ENCODE assay signal across 8 mouse cellular contexts in genomic region chr2:156393155-156393828, GRCm38 (mm10). TPM values are rescaled to one million over a fixed set of nuclear protein-coding genes. Genes with fewer than 3 reads are reported as not detected.
A peak's percentile ranks its signal among the peaks of the same experiment; 100 is the strongest.
DNase-seq lines count a peak whose midpoint lies in the region; ATAC-seq and TF ChIP-seq lines count a peak whose summit lies in the region.

No protein-coding gene starts in this region.

- no peaks in the 10 kb centered on the region for H3K9me3 ChIP-seq in kidney, embryonic 16.5 days (ENCODE audit: low read length)
- H3K9me3 ChIP-seq in hindbrain, embryonic 13.5 days: no peaks in the 10 kb centered on the region
- H3K9me3 ChIP-seq in midbrain, embryonic 15.5 days: no peaks in the 10 kb centered on the region

- peak; percentile 33; the same call in 1 of the 2 replicates for ATAC-seq in kidney, embryonic 16.5 days (ENCODE audit: low FRiP score, low TSS enrichment)
- ATAC-seq in hindbrain, embryonic 13.5 days (ENCODE audit: low FRiP score): peak; percentile 43; the same call in 1 of the 2 replicates
- peak; percentile 59; the same call in 1 of the 2 replicates for ATAC-seq in midbrain, embryonic 15.5 days (replicated peaks)
- ATAC-seq in erythroid progenitor cell, adult 5-6 weeks (replicated peaks; ENCODE audit: low FRiP score, poor library complexity, severe bottlenecking): no peak

- no peaks in the 10 kb centered on the region for H3K27me3 ChIP-seq in kidney, embryonic 16.5 days (ENCODE audit: insufficient read depth, low read length)
- no peaks in the 10 kb centered on the region for H3K27me3 ChIP-seq in kidney, adult 2 months (replicated peaks; ENCODE audit: control insufficient read depth, insufficient read depth, low read length)
- H3K27me3 ChIP-seq in hindbrain, embryonic 13.5 days: no peaks in the 10 kb centered on the region
- H3K27me3 ChIP-seq in midbrain, embryonic 15.5 days (replicated peaks): no peaks in the 10 kb centered on the region

- no peak for TF ChIP-seq CTCF in kidney, adult 2 months (conservative IDR thresholded peaks at IDR 0.05; ENCODE audit: insufficient read depth, insufficient read length, low read depth, low read length)

- DNase-seq in kidney, adult 2 months: no peak
- peak; percentile 10 for DNase-seq in c-Kit-positive CD71-positive TER-119-negative erythroid progenitor cells, embryonic 14.5 days (ENCODE audit: low read depth)
- DNase-seq in adrenal gland, postnatal 25 days: no peak
- no peak for DNase-seq in ovary, postnatal 14 days (ENCODE audit: low spot score)

- no peak overlapping the region for H3K27ac ChIP-seq in kidney, embryonic 16.5 days (ENCODE audit: low read length)
- no peak overlapping the region for H3K27ac ChIP-seq in kidney, adult 2 months (ENCODE audit: insufficient read depth, low read depth, low read length)
- peak overlapping the region; percentile 40; the same call in 1 of the 2 replicates for H3K27ac ChIP-seq in hindbrain, embryonic 13.5 days
- peak overlapping the region; percentile 65; the same call in 1 of the 2 replicates for H3K27ac ChIP-seq in midbrain, embryonic 15.5 days

- H3K4me2 ChIP-seq in kidney, embryonic 16.5 days (replicated peaks; ENCODE audit: low read depth, low read length): peak overlapping the region; percentile 42
- peak overlapping the region; percentile 48 for H3K4me2 ChIP-seq in hindbrain, embryonic 13.5 days
- peak overlapping the region; percentile 43 for H3K4me2 ChIP-seq in midbrain, embryonic 15.5 days

- peak overlapping the region; percentile 42 for H3K4me3 ChIP-seq in kidney, embryonic 16.5 days (ENCODE audit: low read length)
- H3K4me3 ChIP-seq in kidney, adult 2 months (ENCODE audit: insufficient read depth, low read depth, low read length): no peak overlapping the region
- peak overlapping the region; percentile 40 for H3K4me3 ChIP-seq in hindbrain, embryonic 13.5 days
- H3K4me3 ChIP-seq in midbrain, embryonic 15.5 days: peak overlapping the region; percentile 38

- 56% methylated on average over 5 of the region's 5 CpGs for WGBS in kidney, embryonic 16.5 days
- WGBS in kidney, adult 2 months: 44% methylated on average over 5 of the region's 5 CpGs
- 68% methylated on average over 5 of the region's 5 CpGs for WGBS in hindbrain, embryonic 13.5 days
- WGBS in midbrain, embryonic 15.5 days: 57% methylated on average over 5 of the region's 5 CpGs

- 0 out of 2 replicates have a peak, but pooled peaks cover 4% of the 10 kb centered on the region for H3K4me1 ChIP-seq in kidney, embryonic 16.5 days (ENCODE audit: insufficient read depth, low read length)
- no peaks in the 10 kb centered on the region for H3K4me1 ChIP-seq in kidney, adult 2 months (ENCODE audit: control insufficient read depth, insufficient read depth, low read length)
- H3K4me1 ChIP-seq in hindbrain, embryonic 13.5 days (replicated peaks): peaks cover 7% of the 10 kb centered on the region
- H3K4me1 ChIP-seq in midbrain, embryonic 15.5 days: peaks cover 6% of the 10 kb centered on the region; the same call in 1 of the 2 replicates

- TF ChIP-seq POLR2A in kidney, adult 2 months (IDR thresholded peaks at IDR 0.05; ENCODE audit: low read depth, low read length): no peak

- no peak overlapping the region for H3K9ac ChIP-seq in kidney, embryonic 16.5 days (replicated peaks; ENCODE audit: low read length)
- H3K9ac ChIP-seq in hindbrain, embryonic 13.5 days: 0 out of 2 replicates have a peak overlapping the region, but pooled peaks have one; percentile 8
- peak overlapping the region; percentile 24; the same call in 1 of the 2 replicates for H3K9ac ChIP-seq in midbrain, embryonic 15.5 days

- H3K36me3 ChIP-seq in kidney, embryonic 16.5 days (ENCODE audit: insufficient read depth, low read length): no peaks in the 10 kb centered on the region
- H3K36me3 ChIP-seq in kidney, adult 2 months (ENCODE audit: control insufficient read depth, insufficient read depth, low read length): no peaks in the 10 kb centered on the region
- no peaks in the 10 kb centered on the region for H3K36me3 ChIP-seq in hindbrain, embryonic 13.5 days
- no peaks in the 10 kb centered on the region for H3K36me3 ChIP-seq in midbrain, embryonic 15.5 days (replicated peaks)

RNA-seq across cellular contexts. Expression of gene Epb41l1, which starts 27.4 kb away (rescaled TPM):
- polyA plus RNA-seq in kidney, embryonic 16.5 days (2015; fragmentation: Nextera tagmentation; extraction: Ambion mirVana): 2.1 and 2.5 TPM in 2 replicates
- polyA plus RNA-seq in kidney, adult 2 months (2012; rRNA removed): 38.1 and 38.7 TPM in 2 replicates
- polyA plus RNA-seq in hindbrain, embryonic 13.5 days (2015; fragmentation: Nextera tagmentation; extraction: Ambion mirVana): 11.3 and 11.5 TPM in 2 replicates
- polyA plus RNA-seq in midbrain, embryonic 15.5 days (2015; fragmentation: Nextera tagmentation; extraction: Ambion mirVana): 15.6 and 19.6 TPM in 2 replicates
- total RNA-seq in adrenal gland, postnatal 25 days (2021): 76.2 and 78.8 TPM in 2 replicates
- total RNA-seq in erythroid progenitor cell, adult 5-6 weeks (2015; ENCODE audit: low replicate concordance): 0.36 and 0.84 TPM in 2 replicates
- 1.4 and 5.8 TPM in 2 replicates for total RNA-seq in erythroid progenitor cell, adult 5-6 weeks (2017; ENCODE audit: low replicate concordance)

Comparison
In these comparisons a context has a peak if more than half of its experiments do, and no peak if none do; other contexts are left out.
1. H3K27ac ChIP-seq: peak in hindbrain, embryonic 13.5 days (single experiment) and midbrain, embryonic 15.5 days (single experiment); none in kidney, embryonic 16.5 days (single experiment) and kidney, adult 2 months (single experiment).
2. Peak in every context shown above with its lines, with median percentiles within 50 percentile points of each other: H3K4me2 ChIP-seq.